Mouse (Mus musculus): Measurements from ENCODE around the gene Pop4. TPM values are rescaled to one million over a fixed set of nuclear protein-coding genes. Genes with fewer than 3 reads are reported as not detected.

Gene Pop4
- polyA plus RNA-seq, 1 experiment from 2014 or later = 88.1 TPM

- 78% methylated on average over 5 of the region's 5 CpGs for WGBS
- H3K4me2 ChIP-seq (ENCODE audit: low read length) = no peak overlapping the region
- no peaks in the 10 kb centered on the region for H3K4me1 ChIP-seq (replicated peaks; ENCODE audit: control insufficient read depth, insufficient read depth, low read length)
- H3K27ac ChIP-seq (ENCODE audit: low read length) = no peak overlapping the region
- H3K27me3 ChIP-seq (replicated peaks; ENCODE audit: control insufficient read depth, insufficient read depth, low read length) = no peaks in the 10 kb centered on the region
- H3K9ac ChIP-seq (replicated peaks; ENCODE audit: low read depth, low read length) = no peak overlapping the region
- ATAC-seq = no peak
- no peaks in the 10 kb centered on the region for H3K36me3 ChIP-seq (ENCODE audit: control insufficient read depth, insufficient read depth)
- no peaks in the 10 kb centered on the region for H3K9me3 ChIP-seq (ENCODE audit: control insufficient read depth, low read length)
- H3K4me3 ChIP-seq (replicated peaks; ENCODE audit: low read length) = no peak overlapping the region
These were observed 56.6 kb downstream of the Pop4 start for GRCm38 (mm10) chr7:38214473-38215214.

GRCm38 (mm10) chr7:38212651-38213062 lies 58.6 kb downstream of the Pop4 start:
- Histone ChIP-seq H3K4me3 (replicated peaks; ENCODE audit: low read length) (no peak overlapping the region), H3K27ac (ENCODE audit: low read length) (no peak overlapping the region), H3K4me2 (ENCODE audit: low read length) (no peak overlapping the region), H3K27me3 (replicated peaks; ENCODE audit: control insufficient read depth, insufficient read depth, low read length) (no peaks in the 10 kb centered on the region), H3K9me3 (ENCODE audit: control insufficient read depth, low read length) (no peaks in the 10 kb centered on the region), H3K4me1 (replicated peaks; ENCODE audit: control insufficient read depth, insufficient read depth, low read length) (no peaks in the 10 kb centered on the region), H3K9ac (replicated peaks; ENCODE audit: low read depth, low read length) (no peak overlapping the region), H3K36me3 (ENCODE audit: control insufficient read depth, insufficient read depth) (no peaks in the 10 kb centered on the region)
- WGBS = 54% methylated on average over 3 of the region's 3 CpGs
- ATAC-seq = no peak

Other genes starting within 250 kb of the Pop4 start
- gene Uri1, start 247.9 kb downstream of the Pop4 start, polyA plus RNA-seq (2015; fragmentation: Nextera tagmentation; extraction: Ambion mirVana) = 35.9 and 43.9 TPM in 2 replicates
- 14.3 and 14.5 TPM in 2 replicates for gene Ccne1, start 163.9 kb downstream of the Pop4 start, polyA plus RNA-seq (2015; fragmentation: Nextera tagmentation; extraction: Ambion mirVana)
- gene 1600014C10Rik, start 88.2 kb downstream of the Pop4 start, polyA plus RNA-seq (2015; fragmentation: Nextera tagmentation; extraction: Ambion mirVana) = 17.7 and 18.7 TPM in 2 replicates
- gene Plekhf1, start 43.4 kb downstream of the Pop4 start, polyA plus RNA-seq (2015; fragmentation: Nextera tagmentation; extraction: Ambion mirVana) = 0.42 and 0.71 TPM in 2 replicates